Mouse (Mus musculus) naive thymus-derived CD4-positive, alpha-beta T cell, adult 2 months (primary cell): ENCODE results near the gene Ndufaf8.

ENCODE experiments used
- DNase-seq: peaks from one replicate; pipeline ENCODE4 v3.0.0-alpha.2; 2011; ENCODE audit warnings: low read depth

The Ndufaf8 gene

GRCm38 (mm10) chr11:120086702-120087152 lies 12.0 kb upstream of the Ndufaf8 start, which contains the start of gene Cep131:
Cep131 (minus strand) TSS chr11:120086827.
- peak; percentile 97 for DNase-seq

- DNase-seq = no peak
Observed at GRCm38 (mm10) chr11:120090661-120091060, 8.1 kb upstream of the Ndufaf8 start.

GRCm38 (mm10) chr11:120092817-120093591 lies 5.7 kb upstream of the Ndufaf8 start:
- no peak for DNase-seq

- peak; percentile 85 for DNase-seq
Observed at GRCm38 (mm10) chr11:120101036-120101435, 2.3 kb downstream of the Ndufaf8 start.

- no peak for DNase-seq
Observed at GRCm38 (mm10) chr11:120103431-120103997, 4.8 kb downstream of the Ndufaf8 start.

- DNase-seq = no peak
Observed at GRCm38 (mm10) chr11:120107026-120107425, 8.3 kb downstream of the Ndufaf8 start.

GRCm38 (mm10) chr11:120107796-120108195 lies 9.1 kb downstream of the Ndufaf8 start:
- no peak for DNase-seq

GRCm38 (mm10) chr11:120109558-120110210 lies 11.0 kb downstream of the Ndufaf8 start:
- no peak for DNase-seq

- DNase-seq = peak; percentile 16
Observed at GRCm38 (mm10) chr11:120110554-120110953, 11.8 kb downstream of the Ndufaf8 start.

GRCm38 (mm10) chr11:120111033-120111432 lies 12.3 kb downstream of the Ndufaf8 start:
- peak; percentile 74 for DNase-seq

GRCm38 (mm10) chr11:120112136-120112535 lies 13.4 kb downstream of the Ndufaf8 start:
- no peak for DNase-seq

- DNase-seq = no peak
Observed at GRCm38 (mm10) chr11:120114488-120115215, 15.9 kb downstream of the Ndufaf8 start.

- DNase-seq = no peak
Observed at GRCm38 (mm10) chr11:120117626-120118025, 18.9 kb downstream of the Ndufaf8 start.

GRCm38 (mm10) chr11:120119108-120119507 lies 20.4 kb downstream of the Ndufaf8 start:
- DNase-seq = no peak

- no peak for DNase-seq
Observed at GRCm38 (mm10) chr11:120119936-120120541, 21.3 kb downstream of the Ndufaf8 start.

- DNase-seq = peak; percentile 36
Observed at GRCm38 (mm10) chr11:120120642-120121420, 22.1 kb downstream of the Ndufaf8 start.

GRCm38 (mm10) chr11:120122126-120122525 lies 23.4 kb downstream of the Ndufaf8 start:
- no peak for DNase-seq

- DNase-seq = no peak
Observed at GRCm38 (mm10) chr11:120126845-120127244, 28.1 kb downstream of the Ndufaf8 start.

- DNase-seq = no peak
Observed at GRCm38 (mm10) chr11:120129281-120129680, 30.6 kb downstream of the Ndufaf8 start.

GRCm38 (mm10) chr11:120134148-120134547 lies 35.4 kb downstream of the Ndufaf8 start:
- no peak for DNase-seq
